Mouse (Mus musculus): ENCODE data around the gene Ddx49. TPM values are rescaled to one million over a fixed set of nuclear protein-coding genes. Genes with fewer than 3 reads are reported as not detected.

Gene Ddx49
- polyA plus RNA-seq, 1 experiment from 2014 or later = 44.8 TPM

- Histone ChIP-seq H3K27ac (replicated peaks; ENCODE audit: low read depth, low read length) (no peak overlapping the region), H3K4me2 (ENCODE audit: low read length) (no peak overlapping the region), H3K4me1 (ENCODE audit: control insufficient read depth, insufficient read depth, low read length) (no peaks in the 10 kb centered on the region), H3K36me3 (ENCODE audit: control insufficient read depth, insufficient read depth, low read length) (peaks cover 74% of the 10 kb centered on the region), H3K9ac (replicated peaks; ENCODE audit: low read length) (no peak overlapping the region), H3K9me3 (ENCODE audit: control insufficient read depth, low read length) (no peaks in the 10 kb centered on the region), H3K4me3 (replicated peaks; ENCODE audit: low read depth, low read length) (no peak overlapping the region), H3K27me3 (ENCODE audit: control insufficient read depth, insufficient read depth, low read length) (no peaks in the 10 kb centered on the region)
- WGBS = 91% methylated on average over 14 of the region's 14 CpGs
- ATAC-seq (ENCODE audit: low FRiP score, low TSS enrichment) (no peak), DNase-seq (no peak)
Measured at GRCm38 (mm10) chr8:70342007-70342406, 39.7 kb upstream of the Ddx49 start.

- WGBS = 91% methylated on average over 7 of the region's 7 CpGs
Measured at GRCm38 (mm10) chr8:70340659-70341058, 38.4 kb upstream of the Ddx49 start.

GRCm38 (mm10) chr8:70338931-70339330 lies 36.6 kb upstream of the Ddx49 start:
- DNase-seq = no peak
- H3K9ac ChIP-seq (replicated peaks; ENCODE audit: low read length) = no peak overlapping the region
- no peak overlapping the region for H3K4me3 ChIP-seq (replicated peaks; ENCODE audit: low read depth, low read length)
- no peak overlapping the region for H3K4me2 ChIP-seq (ENCODE audit: low read length)
- H3K36me3 ChIP-seq (ENCODE audit: control insufficient read depth, insufficient read depth, low read length) = peaks cover 97% of the 10 kb centered on the region
- WGBS = 97% methylated on average over 7 of the region's 7 CpGs
- no peaks in the 10 kb centered on the region for H3K9me3 ChIP-seq (ENCODE audit: control insufficient read depth, low read length)
- H3K27ac ChIP-seq (replicated peaks; ENCODE audit: low read depth, low read length) = no peak overlapping the region
- H3K27me3 ChIP-seq (ENCODE audit: control insufficient read depth, insufficient read depth, low read length) = no peaks in the 10 kb centered on the region
- no peak for ATAC-seq (ENCODE audit: low FRiP score, low TSS enrichment)
- no peaks in the 10 kb centered on the region for H3K4me1 ChIP-seq (ENCODE audit: control insufficient read depth, insufficient read depth, low read length)

More at GRCm38 (mm10) chr8:70340659-70341058, 38.4 kb upstream of the Ddx49 start:
- Histone ChIP-seq H3K9me3 (ENCODE audit: control insufficient read depth, low read length) (no peaks in the 10 kb centered on the region), H3K36me3 (ENCODE audit: control insufficient read depth, insufficient read depth, low read length) (peaks cover 82% of the 10 kb centered on the region), H3K27me3 (ENCODE audit: control insufficient read depth, insufficient read depth, low read length) (no peaks in the 10 kb centered on the region), H3K4me1 (ENCODE audit: control insufficient read depth, insufficient read depth, low read length) (no peaks in the 10 kb centered on the region), H3K4me3 (replicated peaks; ENCODE audit: low read depth, low read length) (no peak overlapping the region), H3K4me2 (ENCODE audit: low read length) (no peak overlapping the region), H3K27ac (replicated peaks; ENCODE audit: low read depth, low read length) (no peak overlapping the region), H3K9ac (replicated peaks; ENCODE audit: low read length) (no peak overlapping the region)
- ATAC-seq (ENCODE audit: low FRiP score, low TSS enrichment) = no peak
- no peak for DNase-seq

- Histone ChIP-seq H3K9ac (replicated peaks; ENCODE audit: low read length) (no peak overlapping the region), H3K9me3 (ENCODE audit: control insufficient read depth, low read length) (no peaks in the 10 kb centered on the region), H3K4me2 (ENCODE audit: low read length) (no peak overlapping the region), H3K27ac (replicated peaks; ENCODE audit: low read depth, low read length) (no peak overlapping the region), H3K27me3 (ENCODE audit: control insufficient read depth, insufficient read depth, low read length) (no peaks in the 10 kb centered on the region), H3K36me3 (ENCODE audit: control insufficient read depth, insufficient read depth, low read length) (peaks cover 89% of the 10 kb centered on the region), H3K4me1 (ENCODE audit: control insufficient read depth, insufficient read depth, low read length) (peaks cover 15% of the 10 kb centered on the region; the same call in 1 of the 2 replicates), H3K4me3 (replicated peaks; ENCODE audit: low read depth, low read length) (no peak overlapping the region)
- WGBS = 95% methylated on average over 6 of the region's 6 CpGs
- no peak for ATAC-seq (ENCODE audit: low FRiP score, low TSS enrichment)
- DNase-seq = no peak
Measured at GRCm38 (mm10) chr8:70332878-70333202, 30.6 kb upstream of the Ddx49 start.

- Histone ChIP-seq H3K9ac (replicated peaks; ENCODE audit: low read length) (no peak overlapping the region), H3K27ac (replicated peaks; ENCODE audit: low read depth, low read length) (peak overlapping the region; percentile 52), H3K36me3 (ENCODE audit: control insufficient read depth, insufficient read depth, low read length) (peaks cover 86% of the 10 kb centered on the region), H3K27me3 (ENCODE audit: control insufficient read depth, insufficient read depth, low read length) (no peaks in the 10 kb centered on the region), H3K9me3 (ENCODE audit: control insufficient read depth, low read length) (no peaks in the 10 kb centered on the region), H3K4me2 (ENCODE audit: low read length) (peak overlapping the region; percentile 29; the same call in 1 of the 2 replicates), H3K4me1 (ENCODE audit: control insufficient read depth, insufficient read depth, low read length) (peaks cover 15% of the 10 kb centered on the region; the same call in 1 of the 2 replicates), H3K4me3 (replicated peaks; ENCODE audit: low read depth, low read length) (no peak overlapping the region)
- peak; percentile 92 for DNase-seq
- peak; percentile 79 for ATAC-seq (ENCODE audit: low FRiP score, low TSS enrichment)
- WGBS = 25% methylated on average over 41 of the region's 41 CpGs
Measured at GRCm38 (mm10) chr8:70332070-70332877, 30.0 kb upstream of the Ddx49 start.

- DNase-seq (peak; percentile 64), ATAC-seq (ENCODE audit: low FRiP score, low TSS enrichment) (no peak)
- Histone ChIP-seq H3K9ac (replicated peaks; ENCODE audit: low read length) (peak overlapping the region; percentile 23; the same call in 1 of the 2 replicates), H3K27ac (replicated peaks; ENCODE audit: low read depth, low read length) (peak overlapping the region; percentile 57; the same call in 1 of the 2 replicates), H3K4me2 (ENCODE audit: low read length) (no peak overlapping the region), H3K27me3 (ENCODE audit: control insufficient read depth, insufficient read depth, low read length) (no peaks in the 10 kb centered on the region), H3K36me3 (ENCODE audit: control insufficient read depth, insufficient read depth, low read length) (peaks cover 83% of the 10 kb centered on the region), H3K9me3 (ENCODE audit: control insufficient read depth, low read length) (no peaks in the 10 kb centered on the region), H3K4me1 (ENCODE audit: control insufficient read depth, insufficient read depth, low read length) (peaks cover 15% of the 10 kb centered on the region; the same call in 1 of the 2 replicates), H3K4me3 (replicated peaks; ENCODE audit: low read depth, low read length) (no peak overlapping the region)
- WGBS = 50% methylated on average over 19 of the region's 19 CpGs
Measured at GRCm38 (mm10) chr8:70331526-70331925, 29.2 kb upstream of the Ddx49 start.

GRCm38 (mm10) chr8:70330741-70331364 lies 28.6 kb upstream of the Ddx49 start:
- H3K9ac ChIP-seq (replicated peaks; ENCODE audit: low read length) = 0 out of 2 replicates have a peak overlapping the region, but pooled peaks have one; percentile 12
- H3K27ac ChIP-seq (replicated peaks; ENCODE audit: low read depth, low read length) = peak overlapping the region; percentile 26; the same call in 1 of the 2 replicates
- H3K4me3 ChIP-seq (replicated peaks; ENCODE audit: low read depth, low read length) = no peak overlapping the region
- H3K36me3 ChIP-seq (ENCODE audit: control insufficient read depth, insufficient read depth, low read length) = peaks cover 83% of the 10 kb centered on the region
- peak; percentile 82 for DNase-seq
- H3K4me2 ChIP-seq (ENCODE audit: low read length) = no peak overlapping the region; the same call in 1 of the 2 replicates
- peak; percentile 74 for ATAC-seq (ENCODE audit: low FRiP score, low TSS enrichment)
- no peaks in the 10 kb centered on the region for H3K27me3 ChIP-seq (ENCODE audit: control insufficient read depth, insufficient read depth, low read length)
- 23% methylated on average over 53 of the region's 53 CpGs for WGBS
- peaks cover 15% of the 10 kb centered on the region; the same call in 1 of the 2 replicates for H3K4me1 ChIP-seq (ENCODE audit: control insufficient read depth, insufficient read depth, low read length)
- no peaks in the 10 kb centered on the region for H3K9me3 ChIP-seq (ENCODE audit: control insufficient read depth, low read length)

- peak; percentile 31 for DNase-seq
- H3K9ac ChIP-seq (replicated peaks; ENCODE audit: low read length) = no peak overlapping the region; the same call in 1 of the 2 replicates
Measured at GRCm38 (mm10) chr8:70329835-70330740, 27.8 kb upstream of the Ddx49 start.

More at GRCm38 (mm10) chr8:70329835-70330740, 27.8 kb upstream of the Ddx49 start:
- Histone ChIP-seq H3K4me2 (ENCODE audit: low read length) (0 out of 2 replicates have a peak overlapping the region, but pooled peaks have one; percentile 21), H3K9me3 (ENCODE audit: control insufficient read depth, low read length) (no peaks in the 10 kb centered on the region), H3K4me1 (ENCODE audit: control insufficient read depth, insufficient read depth, low read length) (peaks cover 15% of the 10 kb centered on the region; the same call in 1 of the 2 replicates), H3K4me3 (replicated peaks; ENCODE audit: low read depth, low read length) (no peak overlapping the region), H3K27ac (replicated peaks; ENCODE audit: low read depth, low read length) (peak overlapping the region; percentile 26; the same call in 1 of the 2 replicates), H3K36me3 (ENCODE audit: control insufficient read depth, insufficient read depth, low read length) (peaks cover 80% of the 10 kb centered on the region), H3K27me3 (ENCODE audit: control insufficient read depth, insufficient read depth, low read length) (no peaks in the 10 kb centered on the region)
- peak; percentile 11 for ATAC-seq (ENCODE audit: low FRiP score, low TSS enrichment)
- WGBS = 8% methylated on average over 45 of the region's 45 CpGs

Measured in midbrain, embryonic 14.5 days (tissue).